Mouse (Mus musculus) limb, embryonic 15.5 days (tissue): ENCODE results near the gene Cyp2t4. TPM values are rescaled to one million over a fixed set of nuclear protein-coding genes. Genes with fewer than 3 reads are reported as not detected.

Experiments
- ATAC-seq: fragments of 200-750 bp; cut with Nextera tagmentation; 2 replicates; pipeline ENCODE4 v1.8.0; 2017; ENCODE audit warnings: low read depth, moderate TSS enrichment; ENCODE audit not compliant: insufficient number of reproducible peaks, low FRiP score, low TSS enrichment
- H3K27ac ChIP-seq: fragments of 300-500 bp; sonication (generic); 2 replicates; pipeline ENCODE4 v1.5.1; 2015; ENCODE audit warnings: moderate library complexity, mild to moderate bottlenecking, inconsistent platforms
- H3K27me3 ChIP-seq: fragments of 300-500 bp; sonication (generic); 2 replicates; pipeline ENCODE4 v1.6.1; 2015; ENCODE audit warnings: inconsistent platforms
- H3K36me3 ChIP-seq: fragments of 300-500 bp; sonication (generic); 2 replicates; pipeline ENCODE4 v1.6.1; 2015; ENCODE audit warnings: inconsistent platforms
- H3K4me1 ChIP-seq: fragments of 300-500 bp; sonication (generic); 2 replicates; pipeline ENCODE4 v1.6.1; 2015; ENCODE audit warnings: inconsistent platforms
- H3K4me2 ChIP-seq: fragments of 300-500 bp; sonication (generic); 2 replicates; pipeline ENCODE4 v1.6.1; 2015; ENCODE audit warnings: mild to moderate bottlenecking, inconsistent platforms
- H3K4me3 ChIP-seq: fragments of 300-500 bp; sonication (generic); 2 replicates; pipeline ENCODE4 v1.5.1; 2015; ENCODE audit warnings: mild to moderate bottlenecking, inconsistent platforms
- H3K9ac ChIP-seq: fragments of 300-500 bp; sonication (generic); 2 replicates; pipeline ENCODE4 v1.6.1; 2015; ENCODE audit warnings: inconsistent platforms
- H3K9me3 ChIP-seq: fragments of 300-500 bp; sonication (generic); 2 replicates; pipeline ENCODE4 v1.6.1; 2016; ENCODE audit warnings: inconsistent platforms
- WGBS: fragments of 180-500 bp; shearing (Covaris S2); methylation state at CpG from one replicate; pipeline ENCODE4 v1.1.7; 2015; 5-methylcytosine and 5-hydroxymethylcytosine counted together
- microRNA counts: library from miRNA; unstranded; fragments of <30 nt; microRNA quantifications from one replicate; lab custom pipeline; 2016
- microRNA-seq: library from miRNA; unstranded; fragments of <30 nt; microRNA quantifications from one replicate; pipeline ENCODE4, GENCODE M21; 2016
- polyA plus RNA-seq: library from polyadenylated mRNA; unstranded; fragments of >200 nt; fragmentation: Nextera tagmentation; extraction: Ambion mirVana; gene quantifications from 2 replicates; pipeline ENCODE4 v1.2.1, GENCODE M21; 2015

Cyp2t4 gene
- polyA plus RNA-seq, 1 experiment from 2014 or later, result 0.09 TPM

DNA sequence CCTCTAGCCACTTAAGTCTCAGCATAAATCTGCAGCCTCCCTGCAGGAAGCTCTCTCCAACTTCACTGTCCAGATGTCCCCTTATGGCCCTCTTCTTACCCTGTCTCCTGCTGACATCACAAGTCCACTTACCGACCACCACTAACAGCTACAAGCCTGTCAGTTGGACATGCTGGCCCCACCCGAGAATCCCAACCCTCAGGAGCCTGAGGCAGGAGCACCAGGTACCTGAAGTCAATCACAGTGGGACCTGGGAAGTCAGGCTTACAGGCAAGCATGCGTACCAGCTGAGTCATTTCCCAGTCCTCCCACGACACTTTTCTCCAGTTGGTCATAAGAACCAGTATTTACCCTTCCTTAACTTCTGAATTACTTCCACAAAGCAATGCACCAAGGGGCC, 40.2 kb downstream of the Cyp2t4 start:
- Histone ChIP-seq H3K4me3 (no peak overlapping the region), H3K9ac (no peak overlapping the region), H3K27ac (no peak overlapping the region), H3K9me3 (no peaks in the 10 kb centered on the region), H3K27me3 (no peaks in the 10 kb centered on the region), H3K36me3 (peaks cover 54% of the 10 kb centered on the region), H3K4me1 (peaks cover 19% of the 10 kb centered on the region), H3K4me2 (no peak overlapping the region)
- 82% methylated on average over 4 of the region's 4 CpGs for WGBS
- ATAC-seq, result no peak

DNA sequence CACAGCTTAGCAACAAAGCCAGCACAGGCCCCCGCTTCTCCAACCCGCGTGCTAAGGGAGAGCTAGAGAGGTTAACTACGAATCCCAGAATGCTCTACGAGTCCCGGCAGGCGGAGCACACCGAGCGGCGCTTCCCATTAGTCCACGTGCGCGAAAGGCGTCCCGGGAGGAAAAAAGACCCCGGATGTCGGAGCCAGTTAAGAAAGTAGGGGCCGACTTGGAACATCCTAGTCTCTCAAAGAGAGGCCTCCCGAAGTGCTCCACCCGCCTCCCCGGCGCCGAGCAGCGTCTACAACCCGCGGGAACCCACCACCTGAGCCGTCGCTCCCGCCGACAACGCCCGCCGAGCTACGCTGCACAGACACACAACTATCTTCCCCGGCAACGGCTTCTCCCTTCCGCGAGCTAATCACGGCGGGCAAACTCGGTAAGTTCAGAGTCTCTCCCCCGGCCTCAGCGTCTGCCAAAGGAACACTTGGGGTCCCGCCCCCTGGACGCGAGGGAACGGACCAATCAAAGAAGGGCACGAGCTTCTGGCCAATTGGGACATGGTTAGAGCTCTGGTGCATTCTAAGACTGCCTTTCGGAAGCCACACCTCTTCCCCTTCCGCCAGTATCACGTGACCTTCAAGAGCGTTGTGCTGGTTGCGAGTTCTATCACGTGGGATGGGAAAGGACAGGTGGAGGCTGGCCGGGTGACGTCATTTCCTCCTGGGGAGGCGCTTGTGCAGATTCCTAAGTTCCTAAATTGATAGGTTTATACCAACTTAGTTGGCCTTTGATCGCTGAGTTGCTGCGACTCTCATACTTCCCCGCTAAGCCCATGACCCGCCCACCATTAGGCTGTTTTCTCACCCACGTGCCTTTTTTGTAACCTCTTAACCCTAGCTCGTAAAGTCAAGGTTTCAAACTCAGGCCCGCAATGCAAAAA, 42.4 kb downstream of the Cyp2t4 start, which contains the start of the genes BC024978 and Snrpa:
BC024978 (plus strand) TSS at position 101 of the 931 bp plus-strand sequence.
Snrpa (minus strand) TSS at position 591 of the 931 bp plus-strand sequence.
- peak; percentile 99 for ATAC-seq
- Histone ChIP-seq H3K36me3 (peaks cover 33% of the 10 kb centered on the region), H3K4me1 (peaks cover 19% of the 10 kb centered on the region)

DNA sequence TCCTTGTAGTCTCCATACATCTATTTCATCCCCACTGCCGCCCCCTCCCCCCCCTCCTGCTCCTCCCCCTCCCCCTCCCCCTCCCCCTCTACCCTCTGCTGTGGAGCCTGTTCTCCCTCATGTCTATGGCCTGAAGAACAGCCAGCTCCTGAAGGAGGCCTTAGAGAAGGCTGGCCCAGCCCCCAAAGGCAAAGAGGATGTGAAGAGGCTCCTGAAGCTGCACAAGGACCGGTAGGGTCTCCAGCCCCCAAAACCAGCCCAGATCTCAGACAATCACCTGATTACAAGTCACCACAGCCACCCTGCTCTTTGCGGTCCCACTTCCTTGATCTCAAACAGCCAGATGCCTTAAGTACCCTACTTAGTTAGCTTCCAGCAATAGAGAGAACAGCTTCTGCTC, 43.6 kb downstream of the Cyp2t4 start:
- H3K9ac ChIP-seq, result no peak overlapping the region
- H3K4me3 ChIP-seq, result no peak overlapping the region
- no peaks in the 10 kb centered on the region for H3K27me3 ChIP-seq
- 82% methylated on average over 3 of the region's 3 CpGs for WGBS
- no peaks in the 10 kb centered on the region for H3K9me3 ChIP-seq
- peaks cover 28% of the 10 kb centered on the region for H3K36me3 ChIP-seq
- no peak overlapping the region for H3K27ac ChIP-seq
- peaks cover 19% of the 10 kb centered on the region for H3K4me1 ChIP-seq
- H3K4me2 ChIP-seq, result no peak overlapping the region
- no peak for ATAC-seq

More for the DNA sequence above, 42.4 kb downstream of the Cyp2t4 start, which contains the start of the genes BC024978 and Snrpa:
- H3K9me3 ChIP-seq, result no peaks in the 10 kb centered on the region
- no peaks in the 10 kb centered on the region for H3K27me3 ChIP-seq
- H3K9ac ChIP-seq, result peak within 1 kb of the TSS; percentile 89
- peak within 1 kb of the TSS; percentile 62 for H3K4me2 ChIP-seq
- peak within 1 kb of the TSS; percentile 91 for H3K4me3 ChIP-seq
- H3K27ac ChIP-seq, result peak within 1 kb of the TSS; percentile 100
- WGBS, result under 1% methylated on average over 64 of the region's 64 CpGs

DNA sequence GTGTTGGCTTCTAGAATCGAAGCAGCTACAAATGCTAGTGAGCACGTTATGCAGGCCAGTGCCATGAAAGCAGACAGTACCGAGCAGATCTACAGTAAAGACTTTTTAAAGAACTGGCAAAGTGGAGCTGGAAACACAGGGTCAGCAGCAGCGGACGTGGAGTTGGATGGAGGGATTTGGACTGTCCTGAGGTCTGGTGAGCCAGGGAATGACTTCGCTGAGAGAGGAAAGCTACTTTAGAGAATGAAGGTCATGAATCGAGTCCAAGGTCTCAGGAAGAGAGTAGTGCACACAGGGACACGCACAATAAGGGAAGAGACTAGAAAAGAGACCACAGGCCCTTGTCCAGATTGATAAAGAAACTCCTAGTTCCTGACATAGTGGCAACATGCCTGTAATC, 44.1 kb downstream of the Cyp2t4 start:
- Histone ChIP-seq H3K9ac (no peak overlapping the region), H3K36me3 (peaks cover 28% of the 10 kb centered on the region), H3K4me3 (no peak overlapping the region), H3K9me3 (no peaks in the 10 kb centered on the region), H3K4me1 (peaks cover 19% of the 10 kb centered on the region), H3K27me3 (no peaks in the 10 kb centered on the region), H3K4me2 (no peak overlapping the region), H3K27ac (no peak overlapping the region)
- ATAC-seq, result no peak
- 90% methylated on average over 8 of the region's 8 CpGs for WGBS

DNA sequence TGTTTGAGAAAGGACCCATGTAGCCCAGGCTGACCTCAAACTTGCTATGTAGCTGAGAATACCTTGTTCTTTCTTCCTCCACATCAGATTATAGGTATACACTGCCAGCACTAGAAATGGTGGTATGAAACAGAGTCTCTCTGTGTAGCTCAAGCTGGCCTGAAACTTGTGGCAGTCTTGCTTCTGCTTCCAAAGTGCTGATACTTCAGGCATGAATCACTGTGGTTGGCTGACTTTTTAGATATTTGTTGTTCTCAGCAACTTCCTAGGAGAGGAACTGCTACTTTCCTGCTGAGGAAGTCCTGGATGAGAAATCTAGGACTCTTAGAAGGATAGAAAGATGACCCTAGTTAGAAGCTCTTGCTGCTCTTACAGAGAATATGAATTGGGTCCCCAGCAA, 44.8 kb downstream of the Cyp2t4 start:
- no peaks in the 10 kb centered on the region for H3K9me3 ChIP-seq
- peaks cover 28% of the 10 kb centered on the region for H3K36me3 ChIP-seq
- H3K27ac ChIP-seq, result no peak overlapping the region
- H3K27me3 ChIP-seq, result no peaks in the 10 kb centered on the region
- no peak overlapping the region for H3K4me3 ChIP-seq
- H3K4me2 ChIP-seq, result no peak overlapping the region
- H3K9ac ChIP-seq, result no peak overlapping the region
- H3K4me1 ChIP-seq, result peaks cover 19% of the 10 kb centered on the region
- ATAC-seq, result no peak

DNA sequence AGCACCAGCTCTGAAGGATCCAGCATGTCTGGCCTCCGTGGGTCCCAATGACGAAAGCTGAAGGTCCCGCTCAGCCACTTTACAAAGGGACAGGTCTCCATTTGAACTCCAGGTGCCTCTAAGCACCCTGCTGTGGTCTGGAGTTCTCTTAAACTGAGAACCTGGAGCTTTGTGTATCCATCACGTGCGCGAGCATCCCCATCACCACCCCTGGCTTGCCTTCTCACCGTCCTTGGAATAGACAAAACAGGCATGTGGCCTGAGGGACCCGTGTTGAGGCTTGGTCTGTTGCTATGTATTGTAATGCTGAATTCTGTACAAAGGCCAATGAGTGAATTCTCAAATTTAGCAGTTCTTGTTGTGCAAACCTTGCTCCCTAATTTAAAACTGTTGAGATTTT, 45.3 kb downstream of the Cyp2t4 start:
- H3K4me2 ChIP-seq, result no peak overlapping the region
- ATAC-seq, result no peak
- peaks cover 27% of the 10 kb centered on the region for H3K36me3 ChIP-seq
- no peaks in the 10 kb centered on the region for H3K27me3 ChIP-seq
- WGBS, result 95% methylated on average over 8 of the region's 8 CpGs
- H3K9me3 ChIP-seq, result no peaks in the 10 kb centered on the region
- no peak overlapping the region for H3K4me3 ChIP-seq
- H3K27ac ChIP-seq, result no peak overlapping the region
- H3K9ac ChIP-seq, result no peak overlapping the region
- H3K4me1 ChIP-seq, result peaks cover 17% of the 10 kb centered on the region

DNA sequence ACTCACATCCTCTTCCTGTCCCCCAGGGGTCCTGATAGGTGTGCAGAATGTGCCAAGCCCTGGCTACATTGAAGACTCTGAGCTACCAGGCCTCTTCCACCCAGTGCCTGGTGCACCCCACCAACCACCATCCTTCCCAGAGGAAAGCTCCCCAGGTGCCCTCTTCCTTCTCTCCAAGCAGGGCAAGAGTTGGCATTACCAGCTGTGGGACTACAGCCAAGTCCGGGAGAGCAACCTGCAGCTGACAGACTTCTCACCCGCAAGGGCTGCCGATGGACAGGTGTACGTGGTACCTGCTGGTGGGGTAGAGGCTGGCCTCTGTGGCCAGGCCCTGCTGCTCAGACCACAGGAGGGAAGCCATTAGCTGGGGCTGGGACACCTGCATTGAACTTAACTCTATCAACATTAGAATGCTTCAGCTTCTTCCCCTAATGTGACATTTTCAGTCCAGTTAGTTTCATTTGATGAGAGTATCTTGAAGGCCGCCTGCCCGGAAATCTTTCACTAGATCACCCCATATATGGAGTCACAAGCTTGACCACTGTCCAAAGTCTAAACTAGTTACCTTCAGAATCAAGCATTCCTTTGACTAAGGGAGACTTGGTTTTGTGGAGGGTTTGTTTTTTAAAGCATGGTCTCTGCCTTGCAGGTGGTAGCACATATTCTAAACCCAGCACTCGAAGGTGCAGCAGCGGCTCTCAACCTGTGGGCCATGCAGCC, 50.4 kb downstream of the Cyp2t4 start:
- no peak for ATAC-seq
- Histone ChIP-seq H3K27ac (no peak overlapping the region), H3K4me2 (no peak overlapping the region), H3K36me3 (peaks cover 57% of the 10 kb centered on the region), H3K4me3 (no peak overlapping the region), H3K4me1 (no peaks in the 10 kb centered on the region), H3K27me3 (no peaks in the 10 kb centered on the region), H3K9ac (no peak overlapping the region), H3K9me3 (no peaks in the 10 kb centered on the region)
- 92% methylated on average over 8 of the region's 8 CpGs for WGBS

MicroRNAs encoded within 50 kb of the gene (microRNA counts, 519-probe panel; counts per million panel counts)
- microRNA mmu-miR-1191 (lab: Ali Mortazavi, UCI), result not detected

Small RNA genes lying within 50 kb of the gene (microRNA-seq; reads per million reads assigned to microRNA genes)
- gene Mir1191 (3.3 reads per million, percentile 9 among the genes with 10 or more reads in this experiment), gene Mir3101 (not detected)

Other genes starting within 250 kb of the Cyp2t4 start
- gene Cyp2a22, start 214.3 kb upstream of the Cyp2t4 start, polyA plus RNA-seq, result not detected in 2 replicates
- not detected in 2 replicates for gene Cyp2a12, start 124.6 kb upstream of the Cyp2t4 start, polyA plus RNA-seq
- 0.42 and 0.45 TPM in 2 replicates for gene Cyp2f2, start 33.8 kb upstream of the Cyp2t4 start, polyA plus RNA-seq
- gene Egln2, start 13.1 kb downstream of the Cyp2t4 start, polyA plus RNA-seq, result 74.5 and 78.3 TPM in 2 replicates
- gene Rab4b, start 25.2 kb downstream of the Cyp2t4 start, polyA plus RNA-seq, result 70.5 and 73.3 TPM in 2 replicates
- 0.90 and 1.2 TPM in 2 replicates for gene Gm21983, start 27.4 kb downstream of the Cyp2t4 start, polyA plus RNA-seq
- gene Mia, start 27.4 kb downstream of the Cyp2t4 start, polyA plus RNA-seq, result 127 and 146 TPM in 2 replicates
- 3.4 and 3.7 TPM in 2 replicates for gene BC024978, start 42.1 kb downstream of the Cyp2t4 start, polyA plus RNA-seq
- 215 and 227 TPM in 2 replicates for gene Snrpa, start 42.6 kb downstream of the Cyp2t4 start, polyA plus RNA-seq
- 11.6 and 12.1 TPM in 2 replicates for gene Itpkc, start 74.9 kb downstream of the Cyp2t4 start, polyA plus RNA-seq
- gene Coq8b, start 79.3 kb downstream of the Cyp2t4 start, polyA plus RNA-seq, result 21.0 and 22.3 TPM in 2 replicates
- gene Numbl, start 104.7 kb downstream of the Cyp2t4 start, polyA plus RNA-seq, result 38.9 and 41.7 TPM in 2 replicates
- 66.0 and 74.2 TPM in 2 replicates for gene Ltbp4, start 184.0 kb downstream of the Cyp2t4 start, polyA plus RNA-seq
- 33.6 and 36.4 TPM in 2 replicates for gene Shkbp1, start 202.3 kb downstream of the Cyp2t4 start, polyA plus RNA-seq
- 0.31 and 0.67 TPM in 2 replicates for gene Gm20479, start 203.7 kb downstream of the Cyp2t4 start, polyA plus RNA-seq